Mouse (Mus musculus) adrenal gland, adult 2 months (tissue): ENCODE measurements around the gene Gpr62. TPM values are rescaled to one million over a fixed set of nuclear protein-coding genes. Genes with fewer than 3 reads are reported as not detected.

ENCODE experiments used
- DNase-seq: peaks from one replicate; pipeline ENCODE4 v3.0.0; 2021
- polyA plus RNA-seq: library from polyadenylated mRNA; depleted of rRNA; stranded (reverse); fragments of >200 nt; gene quantifications from 2 replicates; pipeline ENCODE4 v1.2.3, GENCODE M21; 2012; rRNA removed
- total RNA-seq, 2 experiments: library from RNA; stranded (reverse); gene quantifications; 2 replicates each; pipeline ENCODE4 v1.2.3; 2021

Gpr62 gene
- total and polyA plus RNA-seq, 3 experiments = 0.17 to 0.95 (median 0.17) TPM

- DNase-seq = no peak
These were observed 44.5 kb downstream of the Gpr62 start for GRCm38 (mm10) chr9:106421033-106421864.

- DNase-seq = no peak
These were observed 45.1 kb downstream of the Gpr62 start for GRCm38 (mm10) chr9:106420608-106421007.

GRCm38 (mm10) chr9:106417841-106418625 is 47.7 kb downstream of the Gpr62 start:
- DNase-seq = peak; percentile 81

GRCm38 (mm10) chr9:106416826-106417225 is 48.9 kb downstream of the Gpr62 start:
- DNase-seq = no peak

Other genes with a start within 250 kb of the Gpr62 start
- gene Tlr9, start 243.3 kb downstream of the Gpr62 start, total RNA-seq = 1 to 10 TPM in 1 of 2 experiments, under 1 TPM in 1; 0.84 to 1.4 TPM
- 2.5 and 2.7 TPM in 2 replicates for gene Tlr9, start 243.3 kb downstream of the Gpr62 start, polyA plus RNA-seq
- 1,000 to 10,000 TPM; 1,496 to 1,691 TPM for gene Alas1, start 217.3 kb downstream of the Gpr62 start, total RNA-seq
- gene Alas1, start 217.3 kb downstream of the Gpr62 start, polyA plus RNA-seq = 1,137 and 1,435 TPM in 2 replicates
- gene Poc1a, start 184.9 kb downstream of the Gpr62 start, total RNA-seq = 1 to 10 TPM; 3.4 to 5.4 TPM
- gene Poc1a, start 184.9 kb downstream of the Gpr62 start, polyA plus RNA-seq = 5.4 and 7.1 TPM in 2 replicates
- 10 to 100 TPM; 12.8 to 18.7 TPM for gene Dusp7, start 97.3 kb downstream of the Gpr62 start, total RNA-seq
- gene Dusp7, start 97.3 kb downstream of the Gpr62 start, polyA plus RNA-seq = 40.2 and 46.7 TPM in 2 replicates
- gene Rpl29, start 36.5 kb downstream of the Gpr62 start, total RNA-seq = 100 to 1,000 TPM; 391 to 419 TPM
- 183 and 201 TPM in 2 replicates for gene Rpl29, start 36.5 kb downstream of the Gpr62 start, polyA plus RNA-seq
- 10 to 100 TPM; 12.2 to 16.9 TPM for gene Acy1, start 27.6 kb downstream of the Gpr62 start, total RNA-seq
- gene Acy1, start 27.6 kb downstream of the Gpr62 start, polyA plus RNA-seq = 11.0 and 14.8 TPM in 2 replicates
- 10 to 100 TPM; 32.6 to 46.6 TPM for gene Abhd14b, start 18.5 kb downstream of the Gpr62 start, total RNA-seq
- 144 and 175 TPM in 2 replicates for gene Abhd14b, start 18.5 kb downstream of the Gpr62 start, polyA plus RNA-seq
- 10 to 100 TPM; 18.8 to 25.9 TPM for gene Abhd14a, start 18.3 kb downstream of the Gpr62 start, total RNA-seq
- gene Abhd14a, start 18.3 kb downstream of the Gpr62 start, polyA plus RNA-seq = 29.0 and 33.9 TPM in 2 replicates
- 10 to 100 TPM; 17.5 to 28.6 TPM for gene Pcbp4, start 12.6 kb downstream of the Gpr62 start, total RNA-seq
- gene Pcbp4, start 12.6 kb downstream of the Gpr62 start, polyA plus RNA-seq = 56.4 and 90.6 TPM in 2 replicates
- gene Rrp9, start 10.0 kb upstream of the Gpr62 start, total RNA-seq = 10 to 100 TPM; 41.2 to 47.0 TPM
- 36.8 and 42.2 TPM in 2 replicates for gene Rrp9, start 10.0 kb upstream of the Gpr62 start, polyA plus RNA-seq
- gene Parp3, start 11.0 kb upstream of the Gpr62 start, total RNA-seq = 10 to 100 TPM; 39.4 to 60.7 TPM
- 65.6 and 87.4 TPM in 2 replicates for gene Parp3, start 11.0 kb upstream of the Gpr62 start, polyA plus RNA-seq
- not detected for gene Iqcf1, start 34.0 kb upstream of the Gpr62 start, total RNA-seq
- gene Iqcf1, start 34.0 kb upstream of the Gpr62 start, polyA plus RNA-seq = not detected in 2 replicates
- gene Iqcf5, start 48.6 kb upstream of the Gpr62 start, total RNA-seq = not detected
- gene Iqcf5, start 48.6 kb upstream of the Gpr62 start, polyA plus RNA-seq = not detected in 2 replicates
- not detected for gene Iqcf3, start 95.7 kb upstream of the Gpr62 start, total RNA-seq
- gene Iqcf3, start 95.7 kb upstream of the Gpr62 start, polyA plus RNA-seq = not detected in 2 replicates
- gene Iqcf4, start 105.1 kb upstream of the Gpr62 start, total RNA-seq = not detected
- not detected in 2 replicates for gene Iqcf4, start 105.1 kb upstream of the Gpr62 start, polyA plus RNA-seq
- not detected for gene Iqcf6, start 160.6 kb upstream of the Gpr62 start, total RNA-seq
- gene Iqcf6, start 160.6 kb upstream of the Gpr62 start, polyA plus RNA-seq = not detected in 2 replicates
- not detected for gene Grm2, start 190.1 kb upstream of the Gpr62 start, total RNA-seq
- gene Grm2, start 190.1 kb upstream of the Gpr62 start, polyA plus RNA-seq = not detected in 2 replicates
- 100 to 1,000 TPM; 128 to 130 TPM for gene Tex264, start 220.0 kb upstream of the Gpr62 start, total RNA-seq
- gene Tex264, start 220.0 kb upstream of the Gpr62 start, polyA plus RNA-seq = 230 and 245 TPM in 2 replicates